Mouse (Mus musculus): ENCODE results near the gene Amhr2.

- TF ChIP-seq EP300 (IDR thresholded peaks at IDR 0.05; ENCODE audit: low read depth) (no peak), CTCF (IDR thresholded peaks at IDR 0.05; ENCODE audit: low read depth) (no peak)
Measured at GRCm38 (mm10) chr15:102451666-102452430, 6.7 kb downstream of the Amhr2 start.
